In genomic region chr2:26360772-26361171, GRCm38 (mm10) we compare ENCODE assay signal across 11 mouse cellular contexts. TPM values are rescaled to one million over a fixed set of nuclear protein-coding genes. Genes with fewer than 3 reads are reported as not detected.
A peak's percentile ranks its signal among the peaks of the same experiment; 100 is the strongest.
DNase-seq lines count a peak whose midpoint lies in the region; ATAC-seq lines count a peak whose summit lies in the region.
"Had no signal": no experiment of that assay in that cellular context is flagged by ENCODE, and none has a peak within 500 bp of the region (broad histone marks: within the 10 kb centered on the region; RNA-seq: fewer than 3 reads in every experiment).

Gene Card9, minus strand, starts transcription at chr2:26360918.

- intact Hi-C loops in heart, postnatal 14 days (cut with DNase I), result no loop called here

- no peak within 1 kb of the TSS for H3K4me2 ChIP-seq in intestine, embryonic 16.5 days (ENCODE audit: low read depth, low read length)
- H3K4me2 ChIP-seq: limb, embryonic 12.5 days had no signal

- H3K27me3 ChIP-seq in intestine, embryonic 16.5 days (replicated peaks; ENCODE audit: control insufficient read depth, insufficient read depth, low read length), result no peaks in the 10 kb centered on the region
- H3K27me3 ChIP-seq: limb, embryonic 12.5 days; Patski had no signal

- H3K4me1 ChIP-seq in intestine, embryonic 16.5 days (ENCODE audit: control insufficient read depth, insufficient read depth, low read length), result peaks cover 2% of the 10 kb centered on the region; the same call in 1 of the 2 replicates
- H3K4me1 ChIP-seq: limb, embryonic 12.5 days had no signal

- ATAC-seq in intestine, embryonic 16.5 days, result no peak
- ATAC-seq: Patski had no signal

- WGBS in intestine, embryonic 16.5 days, result 37% methylated on average over 3 of the region's 3 CpGs
- WGBS in macrophage (ENCODE audit: missing documents), result 9% methylated on average over 3 of the region's 3 CpGs

- peak within 1 kb of the TSS; percentile 8; the same call in 1 of the 2 replicates for H3K9ac ChIP-seq in intestine, embryonic 16.5 days (ENCODE audit: low read depth, low read length)
- H3K9ac ChIP-seq: limb, embryonic 12.5 days had no signal

- no peaks in the 10 kb centered on the region for H3K9me3 ChIP-seq in intestine, embryonic 16.5 days (ENCODE audit: control insufficient read depth, low read length)
- H3K9me3 ChIP-seq: limb, embryonic 12.5 days had no signal

- H3K79me2 ChIP-seq in macrophage (ENCODE audit: inconsistent target), result peaks cover 24% of the 10 kb centered on the region

- H3K4me3 ChIP-seq in intestine, embryonic 16.5 days (ENCODE audit: low read length), result no peak within 1 kb of the TSS
- H3K4me3 ChIP-seq in macrophage (ENCODE audit: inconsistent target), result peak within 1 kb of the TSS; percentile 80
- H3K4me3 ChIP-seq: limb, embryonic 12.5 days had no signal

- peaks cover 15% of the 10 kb centered on the region; the same call in 1 of the 2 replicates for H3K36me3 ChIP-seq in intestine, embryonic 16.5 days (ENCODE audit: control insufficient read depth, insufficient read depth, low read length)
- H3K36me3 ChIP-seq in macrophage (ENCODE audit: inconsistent target), result peaks cover 22% of the 10 kb centered on the region

- peak; percentile 97 for DNase-seq in heart, adult 11 months
- no peak for DNase-seq in heart, postnatal 14 days
- DNase-seq in 416B (ENCODE audit: low read depth), result peak; percentile 84
- no peak for DNase-seq in frontal cortex, postnatal 14 days (ENCODE audit: low spot score in 2 of 2)
- DNase-seq in cerebellum, adult 9-11 months, result no peak
- no peak for DNase-seq in kidney, adult 9 months
- DNase-seq: right cerebral cortex, postnatal 4 days had no signal

- no peak within 1 kb of the TSS for H3K27ac ChIP-seq in intestine, embryonic 16.5 days (ENCODE audit: low read length)
- H3K27ac ChIP-seq in macrophage, result peak within 1 kb of the TSS; percentile 80
- H3K27ac ChIP-seq: limb, embryonic 12.5 days had no signal

RNA-seq across cellular contexts. Expression of gene Card9, which starts in this region (rescaled TPM):
- 1 to 10 TPM; 1.3 to 1.5 TPM for total RNA-seq in heart, postnatal 14 days (2021)
- 0.86 and 1.1 TPM in 2 replicates for polyA plus RNA-seq in intestine, embryonic 16.5 days (2015; fragmentation: Nextera tagmentation; extraction: Ambion mirVana)
- total RNA-seq in macrophage (2018; cell fraction: chromatin; rRNA removed), result 100 to 1,000 TPM in 24 of 26 experiments, 10 to 100 TPM in 2; 50.4 to 238 (median 171) TPM
- 10 to 100 TPM; 17.1 to 38.7 (median 28.3) TPM for total RNA-seq in macrophage (2018; cell fraction: cytosol; rRNA removed)
- total RNA-seq in macrophage (2018; cell fraction: nucleus; rRNA removed), result 100 to 1,000 TPM in 9 of 26 experiments, 10 to 100 TPM in 17; 35.7 to 146 (median 88.2) TPM
- polyA plus RNA-seq in macrophage (2018), result 18.0 to 43.4 TPM (median 33.0 TPM) in 3 replicates

Comparison
In these comparisons a context has a peak if more than half of its experiments do, and no peak if none do; other contexts are left out.
1. DNase-seq: peak in heart, adult 11 months (single experiment) and 416B (single experiment); none in heart, postnatal 14 days (0 of 2), frontal cortex, postnatal 14 days (0 of 2), cerebellum, adult 9-11 months (single experiment) and kidney, adult 9 months (single experiment).